Mouse (Mus musculus) frontal cortex, postnatal 36 days (tissue): ENCODE measurements around the gene Pycr2.
"Not testable (repeated sequence)": the region's sequence is repeated elsewhere in the genome, so short reads cannot be mapped to it uniquely, and the experiment has no call there.

Source experiments
- DNase-seq, 2 experiments: peaks; one replicate each; pipeline ENCODE4 v3.0.0; 2022; ENCODE audit warnings: low spot score in 2 of 2

Gene Pycr2

GRCm38 (mm10) chr1:180904039-180904814 is at the start of gene Pycr2:
Pycr2 (plus strand) TSS chr1:180904293.
- DNase-seq = peak; percentile 92 to 95

GRCm38 (mm10) chr1:180858763-180859162 is 45.3 kb upstream of the Pycr2 start:
- no peak for DNase-seq

GRCm38 (mm10) chr1:180860030-180860429 is 44.1 kb upstream of the Pycr2 start:
- DNase-seq = no peak

- DNase-seq = peak in 1 of 2 experiments; percentile 36
These were observed 40.5 kb upstream of the Pycr2 start for GRCm38 (mm10) chr1:180863606-180864005.

- no peak for DNase-seq
These were observed 38.1 kb upstream of the Pycr2 start for GRCm38 (mm10) chr1:180866001-180866400.

GRCm38 (mm10) chr1:180870122-180870650 is 33.9 kb upstream of the Pycr2 start:
- DNase-seq = no peak

- no peak for DNase-seq
These were observed 30.1 kb upstream of the Pycr2 start for GRCm38 (mm10) chr1:180873861-180874484.

GRCm38 (mm10) chr1:180874615-180875014 is 29.5 kb upstream of the Pycr2 start:
- DNase-seq = no peak

GRCm38 (mm10) chr1:180875126-180875525 is 29.0 kb upstream of the Pycr2 start:
- no peak for DNase-seq

- DNase-seq = no peak
These were observed 26.6 kb upstream of the Pycr2 start for GRCm38 (mm10) chr1:180877466-180877865.

GRCm38 (mm10) chr1:180881768-180882167 is 22.3 kb upstream of the Pycr2 start:
- DNase-seq = no peak

GRCm38 (mm10) chr1:180883731-180884130 is 20.4 kb upstream of the Pycr2 start:
- DNase-seq = no peak

- no peak for DNase-seq
These were observed 19.6 kb upstream of the Pycr2 start for GRCm38 (mm10) chr1:180884484-180884883.

- DNase-seq = no peak
These were observed 15.5 kb upstream of the Pycr2 start for GRCm38 (mm10) chr1:180888556-180889042.

GRCm38 (mm10) chr1:180889172-180889571 is 14.9 kb upstream of the Pycr2 start:
- no peak for DNase-seq

- no peak for DNase-seq
These were observed 14.3 kb upstream of the Pycr2 start for GRCm38 (mm10) chr1:180889841-180890240.

- DNase-seq = no peak
These were observed 11.3 kb upstream of the Pycr2 start, which contains the start of gene Lefty2 for GRCm38 (mm10) chr1:180892808-180893207. Lefty2 (plus strand) TSS chr1:180893108.

GRCm38 (mm10) chr1:180894088-180894987 is 9.8 kb upstream of the Pycr2 start:
- not testable (repeated sequence) for DNase-seq

- DNase-seq = no peak
These were observed 3.0 kb upstream of the Pycr2 start for GRCm38 (mm10) chr1:180901107-180901506.

GRCm38 (mm10) chr1:180902915-180903314 is 1.2 kb upstream of the Pycr2 start:
- DNase-seq = no peak

- no peak for DNase-seq
These were observed 441 bp upstream of the Pycr2 start for GRCm38 (mm10) chr1:180903666-180904038.

- DNase-seq = no peak
These were observed 655 bp downstream of the Pycr2 start for GRCm38 (mm10) chr1:180904815-180905080.
